Mouse (Mus musculus): Measurements from ENCODE around the gene Alk. TPM values are rescaled to one million over a fixed set of nuclear protein-coding genes. Genes with fewer than 3 reads are reported as not detected.
"Not testable (repeated sequence)": the region's sequence is repeated elsewhere in the genome, so short reads cannot be mapped to it uniquely, and the experiment has no call there.

Alk gene
- polyA plus RNA-seq, 1 experiment: 0.25 TPM

GRCm38 (mm10) chr17:72505213-72505612 lies 99.2 kb downstream of the Alk start:
- Histone ChIP-seq H3K4me3 (ENCODE audit: insufficient read depth, low read length) (no peak overlapping the region), H3K4me1 (ENCODE audit: control insufficient read depth, insufficient read depth, low read length) (no peaks in the 10 kb centered on the region), H3K27ac (ENCODE audit: insufficient read depth, low read length) (no peak overlapping the region)
- TF ChIP-seq CTCF (IDR thresholded peaks at IDR 0.05; ENCODE audit: borderline replicate concordance, insufficient read depth, low read length): no peak
- TF ChIP-seq POLR2A (IDR thresholded peaks at IDR 0.05; ENCODE audit: low read depth, low read length): no peak

- TF ChIP-seq POLR2A (IDR thresholded peaks at IDR 0.05; ENCODE audit: low read depth, low read length) (no peak), CTCF (IDR thresholded peaks at IDR 0.05; ENCODE audit: borderline replicate concordance, insufficient read depth, low read length) (no peak)
- H3K27ac ChIP-seq (ENCODE audit: insufficient read depth, low read length): no peak overlapping the region
- no peak overlapping the region for H3K4me3 ChIP-seq (ENCODE audit: insufficient read depth, low read length)
- H3K4me1 ChIP-seq (ENCODE audit: control insufficient read depth, insufficient read depth, low read length): no peaks in the 10 kb centered on the region
Measured at GRCm38 (mm10) chr17:72504581-72504980, 99.8 kb downstream of the Alk start.

- TF ChIP-seq POLR2A (IDR thresholded peaks at IDR 0.05; ENCODE audit: low read depth, low read length) (no peak), CTCF (IDR thresholded peaks at IDR 0.05; ENCODE audit: borderline replicate concordance, insufficient read depth, low read length) (no peak)
Measured at GRCm38 (mm10) chr17:72495395-72495794, 109.0 kb downstream of the Alk start.

GRCm38 (mm10) chr17:72485623-72486022 lies 118.8 kb downstream of the Alk start:
- Histone ChIP-seq H3K27ac (ENCODE audit: insufficient read depth, low read length) (no peak overlapping the region), H3K4me3 (ENCODE audit: insufficient read depth, low read length) (no peak overlapping the region), H3K4me1 (ENCODE audit: control insufficient read depth, insufficient read depth, low read length) (no peaks in the 10 kb centered on the region)
- TF ChIP-seq POLR2A (IDR thresholded peaks at IDR 0.05; ENCODE audit: low read depth, low read length): no peak
- no peak for TF ChIP-seq CTCF (IDR thresholded peaks at IDR 0.05; ENCODE audit: borderline replicate concordance, insufficient read depth, low read length)

More at GRCm38 (mm10) chr17:72495395-72495794, 109.0 kb downstream of the Alk start:
- no peak overlapping the region for H3K4me3 ChIP-seq (ENCODE audit: insufficient read depth, low read length)
- H3K4me1 ChIP-seq (ENCODE audit: control insufficient read depth, insufficient read depth, low read length): no peaks in the 10 kb centered on the region
- H3K27ac ChIP-seq (ENCODE audit: insufficient read depth, low read length): no peak overlapping the region

GRCm38 (mm10) chr17:72479260-72479659 lies 125.2 kb downstream of the Alk start:
- H3K4me3 ChIP-seq (ENCODE audit: insufficient read depth, low read length); H3K27ac ChIP-seq (ENCODE audit: insufficient read depth, low read length); H3K4me1 ChIP-seq (ENCODE audit: control insufficient read depth, insufficient read depth, low read length): not testable (repeated sequence)

- Histone ChIP-seq H3K27ac (ENCODE audit: insufficient read depth, low read length) (no peak overlapping the region), H3K4me1 (ENCODE audit: control insufficient read depth, insufficient read depth, low read length) (no peaks in the 10 kb centered on the region), H3K4me3 (ENCODE audit: insufficient read depth, low read length) (no peak overlapping the region)
- TF ChIP-seq POLR2A (IDR thresholded peaks at IDR 0.05; ENCODE audit: low read depth, low read length): no peak
- TF ChIP-seq CTCF (IDR thresholded peaks at IDR 0.05; ENCODE audit: borderline replicate concordance, insufficient read depth, low read length): no peak
Measured at GRCm38 (mm10) chr17:72477889-72478405, 126.5 kb downstream of the Alk start.

GRCm38 (mm10) chr17:72476956-72477355 lies 127.5 kb downstream of the Alk start:
- no peak overlapping the region for H3K27ac ChIP-seq (ENCODE audit: insufficient read depth, low read length)
- TF ChIP-seq POLR2A (IDR thresholded peaks at IDR 0.05; ENCODE audit: low read depth, low read length) (no peak), CTCF (IDR thresholded peaks at IDR 0.05; ENCODE audit: borderline replicate concordance, insufficient read depth, low read length) (no peak)
- H3K4me3 ChIP-seq (ENCODE audit: insufficient read depth, low read length): no peak overlapping the region
- no peaks in the 10 kb centered on the region for H3K4me1 ChIP-seq (ENCODE audit: control insufficient read depth, insufficient read depth, low read length)

- H3K4me3 ChIP-seq (ENCODE audit: insufficient read depth, low read length): no peak overlapping the region
- no peaks in the 10 kb centered on the region for H3K4me1 ChIP-seq (ENCODE audit: control insufficient read depth, insufficient read depth, low read length)
- H3K27ac ChIP-seq (ENCODE audit: insufficient read depth, low read length): no peak overlapping the region
- no peak for TF ChIP-seq POLR2A (IDR thresholded peaks at IDR 0.05; ENCODE audit: low read depth, low read length)
- TF ChIP-seq CTCF (IDR thresholded peaks at IDR 0.05; ENCODE audit: borderline replicate concordance, insufficient read depth, low read length): no peak
Measured at GRCm38 (mm10) chr17:72474166-72474565, 130.3 kb downstream of the Alk start.

- no peak overlapping the region for H3K4me3 ChIP-seq (ENCODE audit: insufficient read depth, low read length)
- no peak overlapping the region for H3K27ac ChIP-seq (ENCODE audit: insufficient read depth, low read length)
- TF ChIP-seq CTCF (IDR thresholded peaks at IDR 0.05; ENCODE audit: borderline replicate concordance, insufficient read depth, low read length) (no peak), POLR2A (IDR thresholded peaks at IDR 0.05; ENCODE audit: low read depth, low read length) (no peak)
- no peaks in the 10 kb centered on the region for H3K4me1 ChIP-seq (ENCODE audit: control insufficient read depth, insufficient read depth, low read length)
Measured at GRCm38 (mm10) chr17:72448477-72448876, 155.9 kb downstream of the Alk start.

GRCm38 (mm10) chr17:72445204-72446177 lies 158.9 kb downstream of the Alk start:
- TF ChIP-seq POLR2A (IDR thresholded peaks at IDR 0.05; ENCODE audit: low read depth, low read length) (no peak), CTCF (IDR thresholded peaks at IDR 0.05; ENCODE audit: borderline replicate concordance, insufficient read depth, low read length) (no peak)
- H3K27ac ChIP-seq (ENCODE audit: insufficient read depth, low read length): no peak overlapping the region
- H3K4me3 ChIP-seq (ENCODE audit: insufficient read depth, low read length): no peak overlapping the region
- 0 out of 2 replicates have a peak, but pooled peaks cover 3% of the 10 kb centered on the region for H3K4me1 ChIP-seq (ENCODE audit: control insufficient read depth, insufficient read depth, low read length)
